Mouse (Mus musculus) spleen, adult 2 months (tissue): ENCODE data around the gene Cd200r3.

ENCODE experiments used
- CTCF ChIP-seq: fragments of 200-500 bp; IDR thresholded peaks from 2 replicates; pipeline ENCODE4 v1.5.1; 2011; ENCODE audit warnings: mild to moderate bottlenecking, inconsistent platforms; ENCODE audit not compliant: insufficient read depth, insufficient read length, insufficient replicate concordance; ENCODE audit errors: extremely low read depth
- POLR2A ChIP-seq: fragments of 200-500 bp; IDR thresholded peaks from 2 replicates; pipeline ENCODE4 v1.6.1; 2011; ENCODE audit warnings: low read depth, low read length, inconsistent platforms

GRCm38 (mm10) chr16:45030127-45030526 is 86.6 kb downstream of the Cd200r3 start:
- TF ChIP-seq POLR2A (no peak), CTCF (no peak)
